Mouse (Mus musculus) CH12.LX (cell line): ENCODE results near the gene Evx2.

Source experiments
- CTCF ChIP-seq, 2 experiments: IDR thresholded peaks in 1 of 2; conservative IDR thresholded peaks in 1 of 2; 2 replicates each; pipeline ENCODE4 v1.5.1; 2011 to 2012; ENCODE audit warnings: low read depth in 2 of 2, low read length in 2 of 2, improper control_type of control experiment in 1 of 2, inconsistent platforms in 1 of 2, mild to moderate bottlenecking in 1 of 2, moderate library complexity in 1 of 2
- ETS1 ChIP-seq: conservative IDR thresholded peaks from 2 replicates; pipeline ENCODE4 v1.6.1; 2012; ENCODE audit warnings: low read depth, mild to moderate bottlenecking, inconsistent platforms, low read length, improper control_type of control experiment, moderate library complexity
- POLR2A ChIP-seq: IDR thresholded peaks from 2 replicates; pipeline ENCODE4 v1.6.1; 2011; ENCODE audit warnings: low read depth, mild to moderate bottlenecking, improper control_type of control experiment, low read length
- ZNF384 ChIP-seq: IDR thresholded peaks from 2 replicates; pipeline ENCODE4 v1.6.1; 2012; ENCODE audit warnings: low read depth, low read length, improper control_type of control experiment, inconsistent platforms

- TF ChIP-seq ZNF384 (no peak), POLR2A (no peak), CTCF (conservative IDR thresholded peaks at IDR 0.05 in 1 of 2, IDR thresholded peaks at IDR 0.05 in 1 of 2; ENCODE audit: low read depth in 2 of 2, low read length in 2 of 2) (no peak), ETS1 (no peak)
Observed at GRCm38 (mm10) chr2:74695383-74695782, 36.0 kb upstream of the Evx2 start.
